Mouse (Mus musculus): ENCODE results near the gene Cyp2d11. TPM values are rescaled to one million over a fixed set of nuclear protein-coding genes. Genes with fewer than 3 reads are reported as not detected.

Cyp2d11 gene
- total RNA-seq, 2 experiments from 2014 or later, result not detected

DNA sequence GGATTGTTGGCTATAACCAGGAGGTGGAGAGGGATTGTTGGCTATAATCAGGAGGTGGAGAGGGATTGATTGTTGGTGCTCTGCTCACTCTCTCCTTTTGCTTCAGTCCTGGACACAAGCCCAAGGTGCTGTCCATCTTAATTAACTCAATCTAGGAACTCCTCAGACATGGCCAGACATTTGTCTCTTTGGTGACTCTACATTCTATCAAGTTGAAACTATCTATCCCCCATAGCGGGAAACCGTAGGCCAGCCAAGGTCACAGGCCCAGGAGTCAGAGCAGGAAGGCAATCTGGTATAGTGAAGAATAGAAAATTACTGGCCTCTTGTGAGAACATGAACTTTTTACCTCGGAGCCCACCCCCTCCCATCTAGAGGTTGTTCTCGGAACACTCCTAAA lies 31.6 kb downstream of the Cyp2d11 start:
- no peak overlapping the region for H3K4me3 ChIP-seq
- intact Hi-C loops (cut with DNase I), result no loop called here
- DNase-seq (ENCODE audit: extremely low spot score in 1 of 2, low spot score in 2 of 2), result no peak
- TF ChIP-seq CTCF (IDR thresholded peaks at IDR 0.05), result no peak
- no peak overlapping the region for H3K27ac ChIP-seq

- Histone ChIP-seq H3K27ac (no peak overlapping the region), H3K4me3 (no peak overlapping the region)
- intact Hi-C loops (cut with DNase I), result no loop called here
- peak; percentile 23 for TF ChIP-seq CTCF (IDR thresholded peaks at IDR 0.05)
- DNase-seq (ENCODE audit: extremely low spot score in 1 of 2, low spot score in 2 of 2), result no peak
Measured at GRCm38 (mm10) chr15:82361459-82362018, 32.3 kb downstream of the Cyp2d11 start.

- no peak for DNase-seq (ENCODE audit: extremely low spot score in 1 of 2, low spot score in 2 of 2)
- Histone ChIP-seq H3K4me3 (no peak overlapping the region), H3K27ac (no peak overlapping the region)
- intact Hi-C loops (cut with DNase I), result no loop called here
- no peak for TF ChIP-seq CTCF (IDR thresholded peaks at IDR 0.05)
Measured at GRCm38 (mm10) chr15:82358431-82359260, 35.2 kb downstream of the Cyp2d11 start.

GRCm38 (mm10) chr15:82354126-82354945 lies 39.5 kb downstream of the Cyp2d11 start, which contains the start of gene Ndufa6:
Gene Ndufa6 (minus strand): TSS chr15:82354322.
- intact Hi-C loops (cut with DNase I), result loop anchor here (1.0 to 2.0 kb wide), 2 partner anchors 24 to 63 kb away; no protein-coding TSS in a partner anchor
- peak; percentile 96 for TF ChIP-seq CTCF (IDR thresholded peaks at IDR 0.05)
- H3K27ac ChIP-seq, result peak within 1 kb of the TSS; percentile 98
- H3K4me3 ChIP-seq, result peak within 1 kb of the TSS; percentile 70
- DNase-seq (ENCODE audit: extremely low spot score in 1 of 2, low spot score in 2 of 2), result peak; percentile 96 to 97

DNA sequence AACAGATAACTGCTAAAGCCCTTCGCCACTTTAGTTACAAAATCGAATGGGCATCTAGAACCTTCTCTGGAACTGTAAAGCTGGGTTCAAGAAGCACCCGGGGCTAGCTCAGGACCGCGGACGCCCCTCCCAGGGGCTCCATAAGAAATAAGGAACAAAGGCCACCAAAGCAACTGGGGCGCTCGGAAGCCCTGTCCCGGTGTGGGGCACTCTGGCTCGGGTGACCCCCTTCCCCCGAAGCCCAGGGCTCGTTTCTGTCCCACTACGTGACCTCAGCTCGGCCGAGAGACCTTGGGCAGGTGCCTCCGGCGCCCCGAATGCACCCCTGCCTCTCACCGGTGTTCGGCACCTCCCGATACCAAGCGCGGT lies 40.1 kb downstream of the Cyp2d11 start:
- intact Hi-C loops (cut with DNase I), result loop anchor here (1.0 to 2.0 kb wide), 3 partner anchors 25 to 87 kb away; no protein-coding TSS in a partner anchor

GRCm38 (mm10) chr15:82353078-82353744 lies 40.6 kb downstream of the Cyp2d11 start:
- Histone ChIP-seq H3K27ac (peak overlapping the region; percentile 98), H3K4me3 (peak overlapping the region; percentile 70)
- DNase-seq (ENCODE audit: extremely low spot score in 1 of 2, low spot score in 2 of 2), result peak in 1 of 2 experiments; percentile 24
- intact Hi-C loops (cut with DNase I), result loop anchor here (2.0 kb wide), 1 partner anchor 86 kb away; no protein-coding TSS in a partner anchor
- no peak for TF ChIP-seq CTCF (IDR thresholded peaks at IDR 0.05)

More for the DNA sequence above, 40.1 kb downstream of the Cyp2d11 start:
- no peak for DNase-seq (ENCODE audit: extremely low spot score in 1 of 2, low spot score in 2 of 2)
- no peak for TF ChIP-seq CTCF (IDR thresholded peaks at IDR 0.05)
- Histone ChIP-seq H3K4me3 (peak overlapping the region; percentile 70), H3K27ac (peak overlapping the region; percentile 98)

DNA sequence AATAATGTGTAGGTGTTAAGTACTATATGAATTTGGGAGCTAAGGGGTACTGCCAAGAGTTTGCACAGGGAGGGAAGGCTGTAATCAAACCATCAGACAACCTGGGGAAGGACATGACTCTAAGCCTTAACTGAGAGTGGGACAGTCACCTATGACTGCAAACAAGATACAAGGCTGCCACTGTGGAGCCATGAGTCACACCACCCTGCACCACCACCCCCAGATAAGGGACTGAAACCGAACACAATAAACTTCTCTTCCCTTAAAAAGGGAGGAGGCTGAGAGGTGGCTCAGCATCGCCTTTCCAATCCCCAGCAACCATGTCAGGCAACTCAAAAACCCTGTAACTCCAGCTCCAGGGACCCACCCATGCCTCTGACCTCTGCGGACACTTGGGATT lies 42.3 kb downstream of the Cyp2d11 start:
- intact Hi-C loops (cut with DNase I), result no loop called here
- Histone ChIP-seq H3K27ac (no peak overlapping the region), H3K4me3 (no peak overlapping the region)
- TF ChIP-seq CTCF (IDR thresholded peaks at IDR 0.05), result no peak
- no peak for DNase-seq (ENCODE audit: extremely low spot score in 1 of 2, low spot score in 2 of 2)

DNA sequence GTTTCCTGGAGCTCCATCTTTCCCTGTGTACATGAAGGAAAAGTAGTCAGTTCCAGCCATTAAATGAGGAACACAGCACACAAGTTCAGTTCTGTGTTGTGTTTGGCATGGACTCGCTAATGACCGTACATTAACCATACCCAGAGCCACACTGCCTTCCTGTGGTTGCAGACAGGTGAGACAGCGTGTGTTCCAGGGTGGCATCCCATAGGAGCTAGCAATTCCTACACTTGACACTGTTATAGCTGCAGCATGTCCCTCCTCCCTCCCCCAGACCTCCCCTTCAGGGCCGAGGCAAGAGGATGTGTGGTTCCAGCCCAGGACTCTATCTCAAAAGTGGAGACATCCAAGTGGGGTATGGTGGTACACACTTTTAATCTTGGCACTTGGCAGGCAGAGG lies 43.5 kb downstream of the Cyp2d11 start:
- H3K27ac ChIP-seq, result no peak overlapping the region
- no peak overlapping the region for H3K4me3 ChIP-seq
- intact Hi-C loops (cut with DNase I), result no loop called here
- TF ChIP-seq CTCF (IDR thresholded peaks at IDR 0.05), result no peak
- DNase-seq (ENCODE audit: extremely low spot score in 1 of 2, low spot score in 2 of 2), result no peak

- Histone ChIP-seq H3K27ac (no peak overlapping the region), H3K4me3 (no peak overlapping the region)
- DNase-seq (ENCODE audit: extremely low spot score in 1 of 2, low spot score in 2 of 2), result no peak
- TF ChIP-seq CTCF (IDR thresholded peaks at IDR 0.05), result no peak
- intact Hi-C loops (cut with DNase I), result no loop called here
Measured at GRCm38 (mm10) chr15:82348999-82349341, 44.9 kb downstream of the Cyp2d11 start.

DNA sequence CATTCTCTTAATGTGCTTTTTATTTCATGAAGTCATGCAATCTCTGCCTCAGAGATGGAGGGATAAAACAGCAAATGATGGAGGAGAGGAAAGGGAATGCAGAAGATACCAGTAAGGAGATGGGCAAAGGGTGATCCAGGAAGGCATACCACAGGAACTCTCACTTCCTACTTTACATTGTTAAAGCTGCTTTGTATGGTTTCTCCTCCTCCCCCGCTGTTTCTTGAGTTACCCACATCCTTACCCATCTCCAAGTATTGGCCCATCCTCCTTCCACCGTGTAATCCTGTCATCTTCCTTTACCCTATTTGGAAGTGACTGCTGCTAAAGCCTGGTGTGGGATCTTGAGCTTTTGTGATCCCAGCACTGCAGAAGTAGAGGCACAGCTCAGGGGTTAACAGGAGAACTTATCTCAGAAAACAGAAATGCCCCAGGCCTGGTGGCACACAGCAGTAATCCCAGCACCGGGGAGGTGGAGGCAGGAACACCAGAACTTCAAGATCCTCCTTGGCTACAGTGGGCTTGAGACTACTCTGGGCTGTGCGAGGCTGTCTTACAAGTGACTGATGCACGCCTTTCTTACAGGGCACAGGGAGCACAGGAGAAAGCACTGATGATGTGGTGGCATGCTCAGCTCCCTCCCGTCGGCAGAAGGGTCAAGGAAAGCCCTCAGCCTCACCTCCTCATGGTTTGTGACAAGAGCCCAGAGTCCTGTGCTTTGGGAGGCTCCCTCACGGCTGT lies 45.4 kb downstream of the Cyp2d11 start:
- TF ChIP-seq CTCF (IDR thresholded peaks at IDR 0.05), result no peak
- Histone ChIP-seq H3K4me3 (no peak overlapping the region), H3K27ac (no peak overlapping the region)
- intact Hi-C loops (cut with DNase I), result no loop called here
- no peak for DNase-seq (ENCODE audit: extremely low spot score in 1 of 2, low spot score in 2 of 2)

GRCm38 (mm10) chr15:82347852-82348251 lies 46.0 kb downstream of the Cyp2d11 start:
- no peak for DNase-seq (ENCODE audit: extremely low spot score in 1 of 2, low spot score in 2 of 2)
- H3K27ac ChIP-seq, result no peak overlapping the region
- intact Hi-C loops (cut with DNase I), result loop anchor here (2.0 kb wide), 1 partner anchor 73 kb away; the partner anchor contains the start of gene Sept3
- no peak for TF ChIP-seq CTCF (IDR thresholded peaks at IDR 0.05)
- no peak overlapping the region for H3K4me3 ChIP-seq
